Mouse (Mus musculus): ENCODE results near the gene Zbed5. TPM values are rescaled to one million over a fixed set of nuclear protein-coding genes. Genes with fewer than 3 reads are reported as not detected.

Gene Zbed5
- polyA plus RNA-seq, 1 experiment from 2014 or later, result 22.5 TPM

DNA sequence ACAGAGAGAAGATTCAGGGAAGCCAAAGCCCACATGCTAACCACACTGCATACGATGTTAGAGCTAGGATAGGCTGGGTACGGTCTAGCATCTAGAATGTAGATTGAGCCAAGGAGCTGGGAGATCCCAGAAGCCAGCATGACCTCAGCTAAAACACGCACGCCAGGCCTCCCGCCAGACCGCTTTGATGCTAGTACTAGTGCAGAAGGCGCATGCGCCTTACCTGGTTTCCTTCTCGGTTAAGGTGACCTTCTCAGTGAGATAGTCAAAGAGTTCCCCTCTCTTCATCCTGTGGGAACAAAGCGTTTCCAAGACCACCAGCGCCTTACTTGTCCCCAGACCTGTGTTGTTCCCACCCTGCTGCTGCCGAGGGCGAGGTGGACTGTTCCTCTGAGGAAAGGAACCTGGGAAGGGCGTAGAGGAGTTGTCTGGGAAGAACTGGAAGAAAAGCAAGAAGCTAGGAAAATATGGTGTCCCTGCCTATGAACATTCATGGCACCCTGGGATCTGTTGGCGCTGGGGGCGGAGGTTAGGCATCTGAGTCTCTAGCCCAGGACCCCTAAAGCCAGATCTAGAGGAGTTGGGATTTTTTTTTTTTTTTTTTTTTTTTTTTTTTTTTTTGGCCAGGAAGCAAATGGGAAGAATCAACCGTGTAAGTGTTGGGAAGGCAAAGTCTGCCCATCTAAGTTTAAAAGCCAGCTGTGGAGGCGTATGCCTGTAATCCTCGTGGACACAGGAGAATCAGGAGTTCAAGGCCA lies 26.1 kb upstream of the Zbed5 start:
- Histone ChIP-seq H3K9ac (ENCODE audit: low read depth, low read length) (no peak overlapping the region), H3K4me3 (ENCODE audit: low read depth, low read length) (no peak overlapping the region), H3K27ac (ENCODE audit: low read length) (no peak overlapping the region), H3K9me3 (replicated peaks; ENCODE audit: control insufficient read depth, low read length, poor library complexity, severe bottlenecking) (no peaks in the 10 kb centered on the region), H3K4me2 (ENCODE audit: low read length) (no peak overlapping the region), H3K4me1 (ENCODE audit: control insufficient read depth, insufficient read depth, low read length) (no peaks in the 10 kb centered on the region), H3K36me3 (ENCODE audit: control insufficient read depth, insufficient read depth, low read length) (no peaks in the 10 kb centered on the region), H3K27me3 (ENCODE audit: control insufficient read depth, insufficient read depth, low read depth, low read length) (no peaks in the 10 kb centered on the region)
- WGBS, result 90% methylated on average over 19 of the region's 19 CpGs
- ATAC-seq, result no peak

DNA sequence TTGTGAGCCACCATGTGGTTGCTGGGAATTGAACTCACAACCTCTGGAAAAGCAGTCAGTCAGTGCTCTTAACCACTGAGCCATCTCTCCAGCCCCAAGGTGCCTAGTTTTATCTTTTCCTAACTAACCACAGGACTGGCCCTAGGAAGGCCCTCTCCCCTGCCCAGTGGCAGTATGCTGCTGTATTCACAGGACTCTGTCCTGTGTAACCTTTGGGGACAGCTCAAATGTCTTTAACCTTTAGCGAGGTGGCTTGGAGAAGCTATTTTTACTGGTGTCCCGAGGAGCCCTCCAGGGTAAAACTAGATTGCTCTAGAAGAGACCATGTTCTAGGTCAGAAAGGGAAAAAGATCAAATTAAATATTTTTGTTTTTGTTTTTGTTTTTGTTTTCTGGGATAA lies 24.3 kb upstream of the Zbed5 start:
- Histone ChIP-seq H3K9me3 (replicated peaks; ENCODE audit: control insufficient read depth, low read length, poor library complexity, severe bottlenecking) (no peaks in the 10 kb centered on the region), H3K9ac (ENCODE audit: low read depth, low read length) (no peak overlapping the region), H3K4me2 (ENCODE audit: low read length) (no peak overlapping the region), H3K36me3 (ENCODE audit: control insufficient read depth, insufficient read depth, low read length) (no peaks in the 10 kb centered on the region), H3K27ac (ENCODE audit: low read length) (no peak overlapping the region), H3K27me3 (ENCODE audit: control insufficient read depth, insufficient read depth, low read depth, low read length) (no peaks in the 10 kb centered on the region), H3K4me1 (ENCODE audit: control insufficient read depth, insufficient read depth, low read length) (no peaks in the 10 kb centered on the region), H3K4me3 (ENCODE audit: low read depth, low read length) (no peak overlapping the region)
- 87% methylated on average over 2 of the region's 2 CpGs for WGBS
- ATAC-seq, result no peak

- no peaks in the 10 kb centered on the region for H3K4me1 ChIP-seq (ENCODE audit: control insufficient read depth, insufficient read depth, low read length)
- H3K4me2 ChIP-seq (ENCODE audit: low read length), result no peak overlapping the region
- WGBS, result 90% methylated on average over 12 of the region's 12 CpGs
- no peak overlapping the region for H3K4me3 ChIP-seq (ENCODE audit: low read depth, low read length)
- no peaks in the 10 kb centered on the region for H3K27me3 ChIP-seq (ENCODE audit: control insufficient read depth, insufficient read depth, low read depth, low read length)
- no peak overlapping the region for H3K9ac ChIP-seq (ENCODE audit: low read depth, low read length)
- H3K9me3 ChIP-seq (replicated peaks; ENCODE audit: control insufficient read depth, low read length, poor library complexity, severe bottlenecking), result no peaks in the 10 kb centered on the region
- no peak overlapping the region for H3K27ac ChIP-seq (ENCODE audit: low read length)
- H3K36me3 ChIP-seq (ENCODE audit: control insufficient read depth, insufficient read depth, low read length), result no peaks in the 10 kb centered on the region
- ATAC-seq, result no peak
Observed at GRCm38 (mm10) chr5:129873942-129874341, 21.6 kb upstream of the Zbed5 start.

- Histone ChIP-seq H3K4me1 (ENCODE audit: control insufficient read depth, insufficient read depth, low read length) (no peaks in the 10 kb centered on the region), H3K9ac (ENCODE audit: low read depth, low read length) (no peak overlapping the region), H3K36me3 (ENCODE audit: control insufficient read depth, insufficient read depth, low read length) (peaks cover 3% of the 10 kb centered on the region; the same call in 1 of the 2 replicates), H3K27ac (ENCODE audit: low read length) (no peak overlapping the region), H3K4me3 (ENCODE audit: low read depth, low read length) (no peak overlapping the region), H3K9me3 (replicated peaks; ENCODE audit: control insufficient read depth, low read length, poor library complexity, severe bottlenecking) (no peaks in the 10 kb centered on the region), H3K27me3 (ENCODE audit: control insufficient read depth, insufficient read depth, low read depth, low read length) (no peaks in the 10 kb centered on the region), H3K4me2 (ENCODE audit: low read length) (no peak overlapping the region)
- 84% methylated on average over 11 of the region's 11 CpGs for WGBS
- no peak for ATAC-seq
Observed at GRCm38 (mm10) chr5:129875098-129875497, 20.4 kb upstream of the Zbed5 start.

- H3K36me3 ChIP-seq (ENCODE audit: control insufficient read depth, insufficient read depth, low read length), result peaks cover 22% of the 10 kb centered on the region
- H3K4me3 ChIP-seq (ENCODE audit: low read depth, low read length), result no peak overlapping the region
- ATAC-seq, result no peak
- no peaks in the 10 kb centered on the region for H3K4me1 ChIP-seq (ENCODE audit: control insufficient read depth, insufficient read depth, low read length)
- 77% methylated on average over 9 of the region's 9 CpGs for WGBS
- no peaks in the 10 kb centered on the region for H3K27me3 ChIP-seq (ENCODE audit: control insufficient read depth, insufficient read depth, low read depth, low read length)
- no peaks in the 10 kb centered on the region for H3K9me3 ChIP-seq (replicated peaks; ENCODE audit: control insufficient read depth, low read length, poor library complexity, severe bottlenecking)
- no peak overlapping the region for H3K9ac ChIP-seq (ENCODE audit: low read depth, low read length)
- no peak overlapping the region for H3K27ac ChIP-seq (ENCODE audit: low read length)
- H3K4me2 ChIP-seq (ENCODE audit: low read length), result no peak overlapping the region
Observed at GRCm38 (mm10) chr5:129877731-129878455, 17.6 kb upstream of the Zbed5 start.

- 56% methylated on average over 2 of the region's 2 CpGs for WGBS
- H3K4me2 ChIP-seq (ENCODE audit: low read length), result no peak overlapping the region
- ATAC-seq, result no peak
- peaks cover 27% of the 10 kb centered on the region for H3K36me3 ChIP-seq (ENCODE audit: control insufficient read depth, insufficient read depth, low read length)
- H3K27me3 ChIP-seq (ENCODE audit: control insufficient read depth, insufficient read depth, low read depth, low read length), result no peaks in the 10 kb centered on the region
- H3K27ac ChIP-seq (ENCODE audit: low read length), result no peak overlapping the region
- H3K9ac ChIP-seq (ENCODE audit: low read depth, low read length), result no peak overlapping the region
- no peaks in the 10 kb centered on the region for H3K9me3 ChIP-seq (replicated peaks; ENCODE audit: control insufficient read depth, low read length, poor library complexity, severe bottlenecking)
- H3K4me1 ChIP-seq (ENCODE audit: control insufficient read depth, insufficient read depth, low read length), result no peaks in the 10 kb centered on the region
- H3K4me3 ChIP-seq (ENCODE audit: low read depth, low read length), result no peak overlapping the region
Observed at GRCm38 (mm10) chr5:129878946-129879345, 16.6 kb upstream of the Zbed5 start.

DNA sequence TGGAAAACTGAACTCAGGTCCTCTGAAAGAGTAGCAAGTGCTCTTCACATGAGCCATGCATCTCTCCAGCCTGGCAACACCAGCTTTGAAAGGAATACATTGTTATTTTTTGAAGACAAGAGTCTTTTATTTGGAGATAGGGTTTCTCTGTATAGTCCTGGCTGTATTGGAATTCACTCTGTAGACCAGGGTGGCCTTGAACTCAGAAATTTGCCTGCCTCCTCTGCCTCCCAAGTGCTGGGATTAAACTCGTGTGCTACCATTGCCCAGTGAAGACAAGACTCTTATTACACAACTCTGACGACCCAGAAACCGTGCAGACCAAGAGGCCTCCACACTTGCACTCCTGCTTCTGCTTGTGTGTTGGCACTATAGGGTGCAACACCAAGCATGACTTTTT lies 15.6 kb upstream of the Zbed5 start:
- H3K27ac ChIP-seq (ENCODE audit: low read length), result no peak overlapping the region
- WGBS, result 72% methylated on average over 3 of the region's 3 CpGs
- ATAC-seq, result no peak

GRCm38 (mm10) chr5:129886271-129886670 lies 9.3 kb upstream of the Zbed5 start:
- Histone ChIP-seq H3K36me3 (ENCODE audit: control insufficient read depth, insufficient read depth, low read length) (peaks cover 14% of the 10 kb centered on the region), H3K9ac (ENCODE audit: low read depth, low read length) (peak overlapping the region; percentile 91), H3K9me3 (replicated peaks; ENCODE audit: control insufficient read depth, low read length, poor library complexity, severe bottlenecking) (no peaks in the 10 kb centered on the region), H3K4me1 (ENCODE audit: control insufficient read depth, insufficient read depth, low read length) (peaks cover 23% of the 10 kb centered on the region), H3K27ac (ENCODE audit: low read length) (peak overlapping the region; percentile 91), H3K4me3 (ENCODE audit: low read depth, low read length) (peak overlapping the region; percentile 89), H3K4me2 (ENCODE audit: low read length) (peak overlapping the region; percentile 86), H3K27me3 (ENCODE audit: control insufficient read depth, insufficient read depth, low read depth, low read length) (no peaks in the 10 kb centered on the region)
- no peak for ATAC-seq
- WGBS, result 43% methylated on average over 10 of the region's 10 CpGs

More for the DNA sequence above, 15.6 kb upstream of the Zbed5 start:
- H3K27me3 ChIP-seq (ENCODE audit: control insufficient read depth, insufficient read depth, low read depth, low read length), result no peaks in the 10 kb centered on the region
- H3K4me2 ChIP-seq (ENCODE audit: low read length), result no peak overlapping the region
- peaks cover 5% of the 10 kb centered on the region for H3K4me1 ChIP-seq (ENCODE audit: control insufficient read depth, insufficient read depth, low read length)
- H3K4me3 ChIP-seq (ENCODE audit: low read depth, low read length), result no peak overlapping the region
- peaks cover 27% of the 10 kb centered on the region for H3K36me3 ChIP-seq (ENCODE audit: control insufficient read depth, insufficient read depth, low read length)
- H3K9me3 ChIP-seq (replicated peaks; ENCODE audit: control insufficient read depth, low read length, poor library complexity, severe bottlenecking), result no peaks in the 10 kb centered on the region
- H3K9ac ChIP-seq (ENCODE audit: low read depth, low read length), result no peak overlapping the region

Measured in midbrain, embryonic 16.5 days (tissue).